Mouse (Mus musculus): ENCODE measurements around the gene Ick. TPM values are rescaled to one million over a fixed set of nuclear protein-coding genes. Genes with fewer than 3 reads are reported as not detected.
A peak's percentile ranks its signal among the peaks of the same experiment; 100 is the strongest.

Gene Ick
- polyA plus RNA-seq, 1 experiment from 2014 or later = 33.9 TPM

DNA sequence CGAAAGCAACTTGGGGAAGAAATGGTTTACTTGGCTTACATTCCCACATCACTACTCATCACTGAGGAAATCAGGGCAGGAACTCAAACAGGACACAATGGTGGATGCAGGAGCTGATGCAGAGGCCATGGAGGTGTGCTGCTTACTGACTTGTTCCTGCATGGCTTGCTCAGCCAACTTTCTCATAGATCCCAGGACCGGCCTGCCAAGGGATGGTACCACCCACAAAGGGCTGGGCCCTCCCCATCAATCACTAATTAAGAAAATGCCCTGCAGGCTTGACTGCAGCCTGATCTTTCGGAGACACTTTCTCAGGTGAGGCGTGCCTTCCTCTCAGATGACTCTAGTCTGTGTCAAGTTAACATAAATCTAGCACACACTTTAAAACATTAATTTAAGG is 2.2 kb upstream of the Ick start:
- no peaks in the 10 kb centered on the region for H3K27me3 ChIP-seq
- H3K9ac ChIP-seq = no peak overlapping the region
- no peaks in the 10 kb centered on the region for H3K9me3 ChIP-seq
- peak overlapping the region; percentile 83 for H3K4me2 ChIP-seq (replicated peaks)
- H3K36me3 ChIP-seq = peaks cover 23% of the 10 kb centered on the region
- no peak for ATAC-seq (ENCODE audit: low FRiP score, low read depth)
- 65% methylated on average over 4 of the region's 4 CpGs for WGBS
- peaks cover 24% of the 10 kb centered on the region for H3K4me1 ChIP-seq
- peak overlapping the region; percentile 12; the same call in 1 of the 2 replicates for H3K4me3 ChIP-seq
- no peak overlapping the region for H3K27ac ChIP-seq

DNA sequence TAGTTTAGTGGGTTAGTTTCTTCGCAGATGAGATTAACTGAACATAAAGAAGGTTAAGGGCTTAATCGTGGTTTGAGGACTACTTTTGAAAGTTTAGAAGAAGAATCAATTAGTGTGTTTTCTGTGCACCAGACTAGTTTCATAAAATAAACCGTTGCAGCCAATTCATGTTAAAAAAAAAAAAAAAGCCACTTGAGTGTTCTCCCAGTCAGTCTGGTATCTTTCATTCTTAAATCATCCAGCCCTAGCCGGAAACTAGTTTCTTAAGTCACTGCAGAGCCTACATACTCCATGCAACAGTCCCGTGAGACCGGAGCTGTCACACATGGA is 1.4 kb upstream of the Ick start:
- H3K4me2 ChIP-seq (replicated peaks) = peak overlapping the region; percentile 83
- peak overlapping the region; percentile 95; the same call in 1 of the 2 replicates for H3K27ac ChIP-seq
- peak overlapping the region; percentile 92 for H3K4me3 ChIP-seq
- WGBS = 17% methylated on average over 6 of the region's 6 CpGs
- peaks cover 19% of the 10 kb centered on the region for H3K36me3 ChIP-seq
- no peaks in the 10 kb centered on the region for H3K27me3 ChIP-seq
- peaks cover 27% of the 10 kb centered on the region for H3K4me1 ChIP-seq
- peak overlapping the region; percentile 95 for H3K9ac ChIP-seq
- no peaks in the 10 kb centered on the region for H3K9me3 ChIP-seq
- no peak; the same call in 1 of the 2 replicates for ATAC-seq (ENCODE audit: low FRiP score, low read depth)

DNA sequence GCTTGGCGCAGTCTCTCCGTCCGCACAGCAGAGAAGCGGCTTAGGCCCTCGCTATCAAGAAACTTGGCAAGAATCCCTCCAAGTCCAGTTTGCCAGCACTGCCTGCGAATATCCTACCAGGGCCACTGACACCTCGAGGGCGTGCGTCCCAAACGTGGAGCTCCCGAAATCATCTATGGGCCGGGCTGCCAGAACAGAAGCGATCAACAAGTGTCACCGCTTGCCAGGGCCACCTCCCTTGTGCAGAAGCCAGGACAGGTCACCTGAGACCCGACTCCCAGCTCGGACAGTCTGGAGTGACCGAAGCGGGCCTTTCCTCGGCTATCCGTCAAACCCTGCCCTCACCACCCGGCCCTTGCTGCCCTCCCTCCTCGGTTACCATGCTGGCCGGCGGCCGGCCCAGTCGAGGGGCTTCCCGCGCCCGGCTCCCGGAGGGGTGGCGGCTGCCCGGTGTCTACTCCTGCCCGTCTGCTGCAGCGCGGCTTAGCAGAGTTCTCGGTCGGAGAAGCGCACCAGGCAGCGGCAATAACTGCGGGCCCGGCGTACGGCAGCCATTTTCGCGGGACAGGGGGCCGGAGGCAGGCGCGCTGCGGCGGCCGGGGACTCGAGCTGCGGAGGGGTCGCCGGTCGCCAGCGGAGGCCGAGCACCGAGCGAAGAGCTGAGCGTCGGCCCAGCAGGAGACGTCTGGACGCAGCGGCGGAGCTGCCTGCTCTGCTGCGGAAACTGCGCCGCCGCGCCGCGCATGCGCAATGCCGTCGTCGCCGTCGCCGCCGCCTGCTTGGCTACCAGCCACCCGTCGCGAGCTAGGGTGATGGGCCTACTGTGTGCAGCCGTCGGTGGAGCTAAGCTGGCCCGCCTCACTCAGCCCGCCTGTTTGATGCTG is 838 bp upstream of the Ick start:
- peak overlapping the region; percentile 95 for H3K9ac ChIP-seq
- under 1% methylated on average over 79 of the region's 88 CpGs for WGBS
- peaks cover 19% of the 10 kb centered on the region for H3K36me3 ChIP-seq
- no peaks in the 10 kb centered on the region for H3K9me3 ChIP-seq
- H3K27ac ChIP-seq = peak overlapping the region; percentile 95
- peak overlapping the region; percentile 83 for H3K4me2 ChIP-seq (replicated peaks)
- H3K4me3 ChIP-seq = peak overlapping the region; percentile 92
- H3K4me1 ChIP-seq = peaks cover 30% of the 10 kb centered on the region
- ATAC-seq (ENCODE audit: low FRiP score, low read depth) = peak; percentile 81
- no peaks in the 10 kb centered on the region for H3K27me3 ChIP-seq

DNA sequence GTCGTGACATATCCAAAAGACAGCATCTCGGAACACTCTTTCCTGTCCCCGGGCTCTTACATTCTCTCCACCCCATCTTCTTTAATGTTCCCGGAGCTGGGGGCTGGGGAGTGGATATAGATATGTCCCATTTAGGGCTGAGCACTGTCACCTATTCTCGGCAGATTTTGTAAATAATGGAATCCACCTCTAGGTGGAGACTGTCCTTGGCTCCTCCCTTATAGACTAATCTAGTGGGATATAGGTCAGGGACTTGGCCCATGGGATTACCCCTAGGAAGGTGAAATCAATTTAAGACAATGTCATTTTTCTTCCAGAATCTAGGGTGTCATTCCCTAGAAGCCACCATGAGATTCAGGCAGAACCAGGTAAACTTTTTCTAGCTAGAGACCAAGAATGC is 664 bp downstream of the Ick start:
- 53% methylated on average over 5 of the region's 5 CpGs for WGBS
- Histone ChIP-seq H3K4me3 (peak overlapping the region; percentile 92), H3K36me3 (peaks cover 14% of the 10 kb centered on the region), H3K27me3 (no peaks in the 10 kb centered on the region), H3K27ac (no peak overlapping the region), H3K4me2 (replicated peaks) (peak overlapping the region; percentile 83), H3K4me1 (peaks cover 39% of the 10 kb centered on the region), H3K9ac (peak overlapping the region; percentile 53; the same call in 1 of the 2 replicates), H3K9me3 (no peaks in the 10 kb centered on the region)
- ATAC-seq (ENCODE audit: low FRiP score, low read depth) = no peak

DNA sequence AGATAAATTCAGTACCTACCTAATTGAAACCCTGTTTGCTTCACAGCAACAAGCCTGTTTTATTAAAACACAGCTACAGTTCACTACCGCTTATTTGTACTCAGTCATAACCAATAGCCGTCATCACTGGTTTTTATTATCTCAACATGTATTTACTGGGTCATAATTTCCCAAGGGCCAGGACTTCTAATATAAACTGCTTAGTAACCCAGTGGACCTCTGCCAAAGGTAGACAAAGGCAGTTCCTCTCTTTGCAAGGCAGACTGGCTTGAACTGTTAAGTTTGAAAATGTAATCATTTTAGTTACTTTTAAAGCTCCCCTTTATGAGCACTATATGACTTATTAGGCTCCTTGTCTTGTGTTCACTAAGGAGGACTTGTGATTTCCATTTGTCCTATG is 2.5 kb downstream of the Ick start:
- ATAC-seq (ENCODE audit: low FRiP score, low read depth) = no peak
- Histone ChIP-seq H3K4me1 (peaks cover 42% of the 10 kb centered on the region), H3K4me2 (replicated peaks) (no peak overlapping the region), H3K36me3 (peaks cover 5% of the 10 kb centered on the region), H3K9ac (no peak overlapping the region), H3K27me3 (no peaks in the 10 kb centered on the region), H3K4me3 (no peak overlapping the region), H3K27ac (no peak overlapping the region), H3K9me3 (no peaks in the 10 kb centered on the region)
- 45% methylated on average over 2 of the region's 2 CpGs for WGBS

DNA sequence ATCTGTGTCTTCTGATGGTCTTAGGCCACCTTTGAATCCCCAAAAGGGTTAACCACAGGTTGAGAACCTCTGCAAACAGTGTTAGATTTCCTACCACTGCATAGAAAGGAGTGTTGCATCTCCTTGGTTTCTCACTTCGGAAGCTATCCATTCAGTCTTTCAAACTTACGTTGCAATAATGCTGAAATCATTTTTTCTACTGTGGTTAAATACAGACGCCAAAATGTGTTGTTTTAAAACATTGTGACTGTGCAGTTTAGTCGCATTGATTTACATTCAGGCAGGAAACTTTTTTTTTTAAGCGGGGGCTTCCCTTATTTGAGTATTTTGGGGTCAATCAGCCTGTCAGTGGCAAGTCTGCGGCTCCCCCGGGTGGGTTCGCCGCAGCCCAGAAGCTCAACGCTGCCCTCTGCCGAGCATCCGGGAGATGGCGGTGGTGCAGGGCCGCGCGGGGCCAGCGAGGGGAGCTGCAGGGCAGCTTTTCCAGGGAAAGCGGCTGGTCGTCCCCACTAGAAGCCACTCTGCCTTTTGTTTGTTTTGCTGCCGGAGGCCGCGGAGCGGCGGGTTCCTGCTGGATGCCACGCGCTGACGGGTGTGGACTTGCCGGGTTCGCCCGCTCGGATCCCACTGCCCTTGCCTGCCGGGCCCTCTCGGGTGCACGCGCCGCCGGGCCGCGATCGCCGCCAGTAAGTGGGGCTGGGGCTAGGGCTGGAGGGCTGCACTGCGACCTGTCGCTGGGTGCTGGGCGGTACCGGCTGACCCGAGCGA is 4.0 kb downstream of the Ick start:
- peak overlapping the region; percentile 86 for H3K4me3 ChIP-seq
- peak overlapping the region; percentile 73 for H3K4me2 ChIP-seq (replicated peaks)
- no peaks in the 10 kb centered on the region for H3K27me3 ChIP-seq
- H3K4me1 ChIP-seq = peaks cover 33% of the 10 kb centered on the region
- peak overlapping the region; percentile 95 for H3K27ac ChIP-seq
- H3K36me3 ChIP-seq = peaks cover 8% of the 10 kb centered on the region
- H3K9ac ChIP-seq = peak overlapping the region; percentile 96
- no peaks in the 10 kb centered on the region for H3K9me3 ChIP-seq
- 2% methylated on average over 47 of the region's 47 CpGs for WGBS
- ATAC-seq (ENCODE audit: low FRiP score, low read depth) = peak; percentile 74

DNA sequence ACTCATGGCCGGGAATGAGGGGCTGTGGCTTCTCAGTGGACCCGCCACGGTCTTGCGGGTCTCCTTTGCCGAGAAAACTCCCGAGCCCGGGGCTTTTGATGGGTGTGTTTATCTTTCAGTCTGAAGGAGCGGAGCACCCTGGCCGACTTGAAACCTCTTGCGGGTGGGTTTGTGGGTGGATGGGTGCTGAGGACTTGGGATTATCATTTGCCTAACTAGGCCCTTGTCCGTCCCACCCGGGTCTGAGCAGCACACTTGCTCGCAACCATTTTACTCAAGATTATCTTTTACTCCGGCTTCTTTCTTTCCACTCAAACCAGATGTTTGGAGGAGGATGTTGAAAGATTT is 4.5 kb downstream of the Ick start:
- Histone ChIP-seq H3K9me3 (no peaks in the 10 kb centered on the region), H3K36me3 (peaks cover 13% of the 10 kb centered on the region), H3K4me3 (peak overlapping the region; percentile 86), H3K27ac (peak overlapping the region; percentile 95), H3K27me3 (no peaks in the 10 kb centered on the region), H3K9ac (peak overlapping the region; percentile 96), H3K4me1 (peaks cover 33% of the 10 kb centered on the region), H3K4me2 (replicated peaks) (peak overlapping the region; percentile 73)
- WGBS = 2% methylated on average over 14 of the region's 14 CpGs
- no peak for ATAC-seq (ENCODE audit: low FRiP score, low read depth)

DNA sequence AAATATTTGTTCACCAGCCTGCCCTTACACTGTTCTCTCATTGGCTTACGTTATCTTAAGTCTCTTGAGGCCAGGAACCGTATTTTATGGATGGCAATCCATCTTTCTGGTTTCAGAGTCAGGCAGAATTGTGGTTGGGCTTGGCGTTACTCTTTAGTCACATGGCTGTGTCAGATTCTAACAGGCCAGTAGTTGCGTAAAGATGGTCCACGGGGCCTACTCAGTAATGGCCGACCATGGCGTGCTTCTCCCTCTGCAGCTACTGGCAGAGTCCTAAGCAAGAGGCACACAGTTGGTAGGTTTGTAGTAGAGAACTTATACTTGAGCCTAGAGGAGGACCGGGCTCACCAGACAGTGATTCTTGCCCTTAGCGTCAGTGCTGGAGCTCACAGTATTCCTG is 6.8 kb downstream of the Ick start:
- no peak for ATAC-seq (ENCODE audit: low FRiP score, low read depth)
- Histone ChIP-seq H3K9ac (no peak overlapping the region), H3K9me3 (no peaks in the 10 kb centered on the region), H3K4me1 (peaks cover 27% of the 10 kb centered on the region), H3K36me3 (peaks cover 19% of the 10 kb centered on the region), H3K4me3 (no peak overlapping the region), H3K27ac (no peak overlapping the region), H3K27me3 (no peaks in the 10 kb centered on the region), H3K4me2 (replicated peaks) (no peak overlapping the region)
- 78% methylated on average over 9 of the region's 9 CpGs for WGBS

DNA sequence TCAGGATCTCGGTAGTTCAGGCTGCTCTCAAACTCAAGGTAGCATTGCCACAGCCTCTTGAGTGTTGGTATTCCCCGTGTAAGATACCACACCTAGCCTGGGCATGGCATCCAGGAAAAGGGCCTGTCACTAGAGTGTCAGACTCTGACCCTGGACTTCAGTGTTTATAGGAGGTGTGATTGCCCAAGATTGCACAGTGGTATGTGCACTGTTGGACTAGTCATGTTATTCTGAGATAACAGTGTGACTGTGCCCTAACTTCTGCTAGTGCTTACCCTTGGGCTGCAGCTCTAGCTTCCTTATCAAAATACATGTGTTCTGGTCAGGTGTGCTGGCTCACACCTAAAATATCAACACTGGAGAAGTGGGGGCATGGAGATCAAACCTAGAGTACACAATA is 8.7 kb downstream of the Ick start:
- H3K27me3 ChIP-seq = no peaks in the 10 kb centered on the region
- H3K4me2 ChIP-seq (replicated peaks) = no peak overlapping the region
- peaks cover 23% of the 10 kb centered on the region for H3K4me1 ChIP-seq
- ATAC-seq (ENCODE audit: low FRiP score, low read depth) = no peak
- 96% methylated on average over 2 of the region's 2 CpGs for WGBS
- H3K9ac ChIP-seq = no peak overlapping the region
- no peak overlapping the region for H3K4me3 ChIP-seq
- no peak overlapping the region for H3K27ac ChIP-seq
- H3K9me3 ChIP-seq = no peaks in the 10 kb centered on the region
- H3K36me3 ChIP-seq = peaks cover 28% of the 10 kb centered on the region

DNA sequence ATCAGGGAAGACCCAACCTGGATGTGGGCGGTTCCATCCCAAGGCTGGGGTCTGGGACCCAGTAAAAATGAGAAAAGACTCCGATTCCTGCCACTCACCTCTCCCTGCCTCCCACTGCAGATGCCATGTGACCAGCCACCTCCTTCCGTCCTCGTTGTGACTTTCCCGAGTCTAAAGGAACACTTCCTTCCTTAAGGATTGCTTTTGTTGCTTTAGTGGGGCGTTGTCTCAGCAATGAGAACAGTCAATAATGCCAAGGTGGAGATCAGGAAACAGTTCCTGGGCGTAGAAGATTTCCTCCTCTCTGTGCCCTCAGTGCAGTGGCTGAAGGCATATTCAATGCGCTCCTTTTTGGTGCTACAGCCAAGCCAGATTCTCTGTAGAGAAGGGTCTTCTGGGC is 12.4 kb downstream of the Ick start:
- Histone ChIP-seq H3K9me3 (no peaks in the 10 kb centered on the region), H3K4me2 (replicated peaks) (no peak overlapping the region), H3K36me3 (peaks cover 34% of the 10 kb centered on the region), H3K27ac (no peak overlapping the region), H3K4me3 (no peak overlapping the region), H3K27me3 (no peaks in the 10 kb centered on the region), H3K4me1 (peaks cover 3% of the 10 kb centered on the region; the same call in 1 of the 2 replicates), H3K9ac (no peak overlapping the region)
- WGBS = 85% methylated on average over 8 of the region's 8 CpGs
- no peak for ATAC-seq (ENCODE audit: low FRiP score, low read depth)

DNA sequence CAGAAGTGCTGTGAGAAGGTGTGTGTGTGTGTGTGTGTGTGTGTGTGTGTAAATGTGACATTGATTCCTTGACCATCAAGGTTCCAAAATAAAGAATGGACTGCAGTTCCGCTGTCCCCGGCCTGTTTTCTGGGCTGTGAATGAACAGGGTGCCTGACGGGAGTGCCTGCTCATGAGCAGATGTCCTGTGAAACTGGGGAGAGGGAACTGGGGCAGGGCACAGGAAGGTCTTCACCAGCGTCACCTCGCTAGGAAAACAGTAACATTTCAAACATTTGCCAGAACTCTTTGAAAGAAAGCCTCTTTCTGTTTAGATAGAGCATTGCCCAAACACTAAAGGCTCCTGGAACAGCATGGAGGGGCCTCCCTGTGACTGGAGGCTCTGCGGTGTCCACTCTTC is 13.0 kb downstream of the Ick start:
- H3K4me1 ChIP-seq = peaks cover 3% of the 10 kb centered on the region; the same call in 1 of the 2 replicates
- no peaks in the 10 kb centered on the region for H3K27me3 ChIP-seq
- ATAC-seq (ENCODE audit: low FRiP score, low read depth) = no peak
- no peak overlapping the region for H3K9ac ChIP-seq
- peaks cover 28% of the 10 kb centered on the region for H3K36me3 ChIP-seq
- no peak overlapping the region for H3K4me3 ChIP-seq
- H3K27ac ChIP-seq = no peak overlapping the region
- 83% methylated on average over 6 of the region's 6 CpGs for WGBS
- no peaks in the 10 kb centered on the region for H3K9me3 ChIP-seq
- no peak overlapping the region for H3K4me2 ChIP-seq (replicated peaks)

DNA sequence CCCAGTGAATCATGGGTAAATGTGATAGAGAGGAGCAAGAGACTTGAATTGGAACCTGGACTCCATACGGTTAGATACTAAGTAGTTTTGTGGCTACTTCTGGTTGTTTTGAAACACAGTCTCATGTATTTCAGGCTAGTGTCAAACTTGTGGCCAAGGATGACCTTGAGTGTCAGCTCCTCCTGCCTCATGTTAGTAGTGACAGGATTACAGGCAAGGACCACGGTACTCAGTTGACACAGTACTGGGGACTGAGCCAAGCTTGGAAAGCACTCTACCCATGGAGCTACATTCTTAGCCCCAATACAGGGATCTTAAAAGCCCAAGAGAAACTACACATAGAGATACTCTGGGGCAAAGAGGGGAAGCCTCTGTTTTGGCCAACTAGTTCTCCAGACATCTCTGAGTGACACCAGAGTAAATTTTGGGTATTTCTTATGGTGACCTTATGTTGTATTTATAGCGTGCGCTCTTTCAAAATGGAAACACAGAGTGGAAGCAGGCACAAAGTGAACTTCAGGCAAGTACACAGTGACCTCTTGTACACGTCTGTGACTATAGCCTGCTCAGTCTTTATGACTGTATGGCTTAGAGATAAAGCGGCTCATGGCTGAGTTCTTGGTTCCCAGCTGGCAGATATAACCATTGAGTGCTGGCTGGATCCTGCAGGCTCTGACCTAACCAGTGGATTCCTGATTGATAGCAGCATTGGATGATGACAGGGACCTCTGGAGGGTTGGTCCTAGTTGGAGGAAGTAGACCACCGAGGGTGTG is 14.1 kb downstream of the Ick start:
- Histone ChIP-seq H3K27me3 (no peaks in the 10 kb centered on the region), H3K27ac (no peak overlapping the region), H3K9ac (no peak overlapping the region), H3K4me3 (no peak overlapping the region), H3K9me3 (no peaks in the 10 kb centered on the region), H3K4me2 (replicated peaks) (no peak overlapping the region), H3K4me1 (peaks cover 3% of the 10 kb centered on the region; the same call in 1 of the 2 replicates), H3K36me3 (peaks cover 28% of the 10 kb centered on the region)
- WGBS = 91% methylated on average over 7 of the region's 7 CpGs
- no peak for ATAC-seq (ENCODE audit: low FRiP score, low read depth)
